12 mouse cellular contexts compared by ENCODE assay signal in genomic region chr15:7352635-7353051, GRCm38 (mm10). TPM values are rescaled to one million over a fixed set of nuclear protein-coding genes. Genes with fewer than 3 reads are reported as not detected.
A peak's percentile ranks its signal among the peaks of the same experiment; 100 is the strongest.
DNase-seq lines count a peak whose midpoint lies in the region; ATAC-seq lines count a peak whose summit lies in the region.
"Had no signal": no experiment of that assay in that cellular context is flagged by ENCODE, and none has a peak within 500 bp of the region (broad histone marks: within the 10 kb centered on the region; RNA-seq: fewer than 3 reads in every experiment).

No protein-coding gene starts in this region.

- no peak overlapping the region for H3K9ac ChIP-seq in stomach, embryonic 16.5 days (ENCODE audit: low read length)
- no peak overlapping the region for H3K9ac ChIP-seq in hindbrain, embryonic 14.5 days
- no peak overlapping the region for H3K9ac ChIP-seq in forebrain, embryonic 16.5 days (replicated peaks; ENCODE audit: low read depth, low read length)
- H3K9ac ChIP-seq: forebrain, embryonic 13.5 days; hindbrain, embryonic 15.5 days had no signal

- H3K4me3 ChIP-seq in heart, embryonic 10.5 days, result no peak overlapping the region
- H3K4me3 ChIP-seq in stomach, embryonic 16.5 days (replicated peaks; ENCODE audit: low read length), result no peak overlapping the region
- H3K4me3 ChIP-seq in hindbrain, embryonic 14.5 days (replicated peaks; ENCODE audit: low read length), result no peak overlapping the region
- H3K4me3 ChIP-seq in forebrain, embryonic 16.5 days (replicated peaks; ENCODE audit: low read length), result no peak overlapping the region
- H3K4me3 ChIP-seq: forebrain, embryonic 13.5 days; hindbrain, embryonic 15.5 days had no signal

- peak; percentile 52 to 76 for DNase-seq in heart, adult 18-20 months
- DNase-seq in heart, embryonic 10.5 days (ENCODE audit: low spot score), result no peak
- DNase-seq in heart, postnatal 4 days, result peak; percentile 51
- DNase-seq in lung, adult 18-20 months, result peak; percentile 17 to 25
- DNase-seq in hindbrain, embryonic 14.5 days (ENCODE audit: low spot score), result no peak
- no peak for DNase-seq in MN1 (ENCODE audit: low spot score)
- DNase-seq: embryo, embryonic 11 days had no signal

- no peaks in the 10 kb centered on the region for H3K9me3 ChIP-seq in heart, embryonic 10.5 days
- no peaks in the 10 kb centered on the region for H3K9me3 ChIP-seq in stomach, embryonic 16.5 days (replicated peaks; ENCODE audit: control insufficient read depth, low read length)
- H3K9me3 ChIP-seq in hindbrain, embryonic 14.5 days (ENCODE audit: control insufficient read depth, low read length), result no peaks in the 10 kb centered on the region
- H3K9me3 ChIP-seq in forebrain, embryonic 16.5 days (ENCODE audit: control insufficient read depth, low read length), result no peaks in the 10 kb centered on the region
- H3K9me3 ChIP-seq: forebrain, embryonic 13.5 days; hindbrain, embryonic 15.5 days had no signal

- H3K36me3 ChIP-seq in heart, embryonic 10.5 days, result no peaks in the 10 kb centered on the region
- no peaks in the 10 kb centered on the region for H3K36me3 ChIP-seq in stomach, embryonic 16.5 days (ENCODE audit: control insufficient read depth, insufficient read depth, low read length)
- H3K36me3 ChIP-seq in hindbrain, embryonic 14.5 days (replicated peaks; ENCODE audit: control insufficient read depth, insufficient read depth), result no peaks in the 10 kb centered on the region
- no peaks in the 10 kb centered on the region for H3K36me3 ChIP-seq in forebrain, embryonic 16.5 days (ENCODE audit: control insufficient read depth, insufficient read depth)
- H3K36me3 ChIP-seq: hindbrain, embryonic 15.5 days had no signal

- no peaks in the 10 kb centered on the region for H3K4me1 ChIP-seq in heart, embryonic 10.5 days
- no peaks in the 10 kb centered on the region for H3K4me1 ChIP-seq in stomach, embryonic 16.5 days (ENCODE audit: control insufficient read depth, insufficient read depth, low read length)
- no peaks in the 10 kb centered on the region for H3K4me1 ChIP-seq in hindbrain, embryonic 14.5 days (replicated peaks; ENCODE audit: control insufficient read depth, insufficient read depth, low read length)
- no peaks in the 10 kb centered on the region for H3K4me1 ChIP-seq in forebrain, embryonic 16.5 days (replicated peaks; ENCODE audit: control insufficient read depth, insufficient read depth, low read length)
- H3K4me1 ChIP-seq: forebrain, embryonic 13.5 days; hindbrain, embryonic 15.5 days had no signal

- no peak overlapping the region for H3K4me2 ChIP-seq in stomach, embryonic 16.5 days (ENCODE audit: low read depth, low read length)
- no peak overlapping the region for H3K4me2 ChIP-seq in hindbrain, embryonic 14.5 days (replicated peaks)
- H3K4me2 ChIP-seq in forebrain, embryonic 16.5 days (ENCODE audit: low read length), result no peak overlapping the region
- H3K4me2 ChIP-seq: forebrain, embryonic 13.5 days; hindbrain, embryonic 15.5 days had no signal

- H3K27me3 ChIP-seq in heart, embryonic 10.5 days (ENCODE audit: insufficient read depth, poor library complexity, severe bottlenecking), result no peaks in the 10 kb centered on the region
- no peaks in the 10 kb centered on the region for H3K27me3 ChIP-seq in stomach, embryonic 16.5 days (ENCODE audit: control insufficient read depth, insufficient read depth, low read length)
- H3K27me3 ChIP-seq in hindbrain, embryonic 14.5 days (ENCODE audit: control insufficient read depth, insufficient read depth, low read length), result no peaks in the 10 kb centered on the region
- no peaks in the 10 kb centered on the region for H3K27me3 ChIP-seq in forebrain, embryonic 16.5 days (replicated peaks; ENCODE audit: control insufficient read depth, insufficient read depth, low read length)
- H3K27me3 ChIP-seq: forebrain, embryonic 13.5 days; hindbrain, embryonic 15.5 days had no signal

- no peak overlapping the region for H3K27ac ChIP-seq in heart, embryonic 10.5 days
- no peak overlapping the region for H3K27ac ChIP-seq in stomach, embryonic 16.5 days (ENCODE audit: low read length)
- no peak overlapping the region for H3K27ac ChIP-seq in hindbrain, embryonic 14.5 days
- no peak overlapping the region for H3K27ac ChIP-seq in forebrain, embryonic 16.5 days (ENCODE audit: low read length)
- H3K27ac ChIP-seq: forebrain, embryonic 13.5 days; hindbrain, embryonic 15.5 days had no signal

- 60% methylated on average over 1 of the region's 1 CpGs for WGBS in heart, embryonic 10.5 days
- WGBS in stomach, embryonic 16.5 days, result 57% methylated on average over 1 of the region's 1 CpGs
- 96% methylated on average over 1 of the region's 1 CpGs for WGBS in hindbrain, embryonic 14.5 days
- WGBS in forebrain, embryonic 16.5 days, result 82% methylated on average over 1 of the region's 1 CpGs

- peak; percentile 76 for ATAC-seq in stomach, embryonic 16.5 days (ENCODE audit: insufficient read depth, low FRiP score)
- ATAC-seq in hindbrain, embryonic 14.5 days (ENCODE audit: low FRiP score), result no peak
- ATAC-seq in forebrain, embryonic 16.5 days, result no peak
- ATAC-seq: forebrain, embryonic 13.5 days had no signal

RNA-seq across cellular contexts. Expression of gene Egflam, which starts 45.6 kb away (rescaled TPM):
- total RNA-seq in heart, adult 18-20 months (2021), result 1 to 10 TPM; 5.3 to 9.4 TPM
- 7.0 and 8.5 TPM in 2 replicates for polyA plus RNA-seq in heart, embryonic 10.5 days (2016; fragmentation: Nextera tagmentation; extraction: Ambion mirVana)
- total RNA-seq in heart, postnatal 4 days (2021), result 10 to 100 TPM in 1 of 2 experiments, 1 to 10 TPM in 1; 9.9 to 12.4 TPM
- polyA plus RNA-seq in stomach, embryonic 16.5 days (2015; fragmentation: Nextera tagmentation; extraction: Ambion mirVana), result 25.4 and 27.0 TPM in 2 replicates
- 14.0 and 15.1 TPM in 2 replicates for polyA plus RNA-seq in hindbrain, embryonic 14.5 days (2014; fragmentation: Nextera tagmentation; extraction: Ambion mirVana)
- 5.8 and 7.7 TPM in 2 replicates for polyA plus RNA-seq in forebrain, embryonic 16.5 days (2015; fragmentation: Nextera tagmentation; extraction: Ambion mirVana)
- total RNA-seq: megakaryocyte-erythroid progenitor cell, adult 5-6 weeks had no signal

Comparison
In these comparisons a context has a peak if more than half of its experiments do, and no peak if none do; other contexts are left out.
1. DNase-seq: peak in heart, adult 18-20 months (2 of 2), heart, postnatal 4 days (single experiment) and lung, adult 18-20 months (2 of 2); none in heart, embryonic 10.5 days (single experiment), hindbrain, embryonic 14.5 days (single experiment) and MN1 (single experiment).